Comparison of ENCODE assay signal across 26 mouse cellular contexts in the genomic region with DNA sequence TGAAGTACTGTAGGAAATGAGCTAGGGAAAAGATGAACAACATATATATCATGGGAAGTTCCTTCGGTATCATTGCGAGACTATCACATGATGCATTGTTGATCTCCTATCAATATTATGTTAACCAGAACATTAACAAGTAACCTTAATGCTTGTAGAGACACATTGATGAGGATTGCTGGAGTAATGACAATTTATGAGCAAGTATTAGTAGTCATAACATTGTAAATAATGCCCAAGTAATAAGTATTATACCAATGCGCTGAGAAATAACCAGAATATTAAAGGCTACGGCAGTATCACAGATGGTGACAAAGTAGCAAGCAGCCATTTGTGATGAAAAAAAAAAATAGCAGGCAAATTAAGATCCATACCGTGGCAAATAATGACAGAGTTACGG. TPM values are rescaled to one million over a fixed set of nuclear protein-coding genes. Genes with fewer than 3 reads are reported as not detected.
DNase-seq lines count a peak whose midpoint lies in the region; ATAC-seq and TF ChIP-seq lines count a peak whose summit lies in the region.
"Had no signal": no experiment of that assay in that cellular context is flagged by ENCODE, and none has a peak within 500 bp of the region (broad histone marks: within the 10 kb centered on the region; RNA-seq: fewer than 3 reads in every experiment).

No protein-coding gene starts in this region.

- no peak overlapping the region for H3K4me2 ChIP-seq in kidney, postnatal 0 days (ENCODE audit: low read length)
- no peak overlapping the region for H3K4me2 ChIP-seq in midbrain, embryonic 11.5 days
- no peak overlapping the region for H3K4me2 ChIP-seq in midbrain, embryonic 15.5 days
- H3K4me2 ChIP-seq in limb, embryonic 14.5 days (replicated peaks; ENCODE audit: low read depth, low read length, severe bottlenecking), result peak overlapping the region; percentile 73
- H3K4me2 ChIP-seq: kidney, embryonic 15.5 days; liver, embryonic 13.5 days; neural tube, embryonic 15.5 days had no signal

- no peak for TF ChIP-seq POLR2A in limb, embryonic 14.5 days (IDR thresholded peaks at IDR 0.05; ENCODE audit: borderline replicate concordance, extremely low read depth, insufficient read depth, insufficient read length)
- no peak for TF ChIP-seq POLR2A in cerebellum, adult 2 months (IDR thresholded peaks at IDR 0.05; ENCODE audit: borderline replicate concordance, insufficient read depth, low read length)

- H3K4me1 ChIP-seq in kidney, postnatal 0 days (replicated peaks; ENCODE audit: insufficient read depth, low read length), result 0 out of 2 replicates have a peak, but pooled peaks cover 4% of the 10 kb centered on the region
- H3K4me1 ChIP-seq in midbrain, embryonic 11.5 days (ENCODE audit: control insufficient read depth, insufficient read depth, low read length), result peaks cover 15% of the 10 kb centered on the region
- peaks cover 12% of the 10 kb centered on the region; the same call in 1 of the 2 replicates for H3K4me1 ChIP-seq in midbrain, embryonic 15.5 days
- H3K4me1 ChIP-seq in limb, embryonic 14.5 days (ENCODE audit: control insufficient read depth, insufficient read depth, low read length), result peaks cover 18% of the 10 kb centered on the region
- no peaks in the 10 kb centered on the region for H3K4me1 ChIP-seq in cerebellum, adult 2 months (ENCODE audit: control insufficient read depth, insufficient read depth, low read length)

- ATAC-seq in kidney, postnatal 0 days (replicated peaks; ENCODE audit: low FRiP score, low read depth), result no peak
- no peak for ATAC-seq in midbrain, embryonic 11.5 days (ENCODE audit: low FRiP score)
- no peak for ATAC-seq in midbrain, embryonic 15.5 days (replicated peaks)
- ATAC-seq in limb, embryonic 14.5 days (ENCODE audit: low FRiP score, low read depth), result no peak
- ATAC-seq: intestine, postnatal 0 days had no signal

- 26% methylated on average over 6 of the region's 6 CpGs for WGBS in kidney, postnatal 0 days
- WGBS in midbrain, embryonic 11.5 days, result 19% methylated on average over 6 of the region's 6 CpGs
- WGBS in midbrain, embryonic 15.5 days, result 21% methylated on average over 6 of the region's 6 CpGs
- 21% methylated on average over 6 of the region's 6 CpGs for WGBS in limb, embryonic 14.5 days
- WGBS in cerebellum, adult 2 months, result 24% methylated on average over 6 of the region's 6 CpGs

- H3K9ac ChIP-seq in kidney, postnatal 0 days (ENCODE audit: low read depth, low read length), result no peak overlapping the region
- no peak overlapping the region for H3K9ac ChIP-seq in midbrain, embryonic 11.5 days (ENCODE audit: low read length)
- H3K9ac ChIP-seq in midbrain, embryonic 15.5 days, result no peak overlapping the region
- H3K9ac ChIP-seq in limb, embryonic 14.5 days (ENCODE audit: low read depth, low read length, severe bottlenecking), result peak overlapping the region; percentile 92
- H3K9ac ChIP-seq: kidney, embryonic 15.5 days; liver, embryonic 13.5 days; neural tube, embryonic 15.5 days had no signal

- no peak overlapping the region for H3K27ac ChIP-seq in kidney, postnatal 0 days
- H3K27ac ChIP-seq in midbrain, embryonic 11.5 days (ENCODE audit: low read depth, low read length), result no peak overlapping the region
- H3K27ac ChIP-seq in midbrain, embryonic 15.5 days, result no peak overlapping the region
- H3K27ac ChIP-seq in limb, embryonic 14.5 days (replicated peaks; ENCODE audit: low read depth, low read length), result no peak overlapping the region
- no peak overlapping the region for H3K27ac ChIP-seq in cerebellum, adult 2 months (ENCODE audit: insufficient read depth, low read length)
- H3K27ac ChIP-seq: forebrain, embryonic 10.5 days; gastrocnemius, adult 2 months; hindbrain, embryonic 10.5 days; kidney, embryonic 15.5 days; liver, embryonic 13.5 days; macrophage; midbrain, embryonic 10.5 days; neural tube, embryonic 15.5 days had no signal

- H3K4me3 ChIP-seq in kidney, postnatal 0 days (replicated peaks; ENCODE audit: low read depth, low read length), result no peak overlapping the region
- no peak overlapping the region for H3K4me3 ChIP-seq in midbrain, embryonic 11.5 days (ENCODE audit: low read depth, low read length)
- no peak overlapping the region for H3K4me3 ChIP-seq in midbrain, embryonic 15.5 days
- peak overlapping the region; percentile 59 for H3K4me3 ChIP-seq in limb, embryonic 14.5 days (replicated peaks; ENCODE audit: low read length)
- H3K4me3 ChIP-seq in cerebellum, adult 2 months (replicated peaks; ENCODE audit: insufficient read depth, low read depth, low read length), result no peak overlapping the region
- H3K4me3 ChIP-seq: forebrain, embryonic 10.5 days; hindbrain, embryonic 10.5 days; kidney, embryonic 15.5 days; liver, embryonic 13.5 days; neural tube, embryonic 15.5 days had no signal

- TF ChIP-seq CTCF in kidney, postnatal 0 days (IDR thresholded peaks at IDR 0.05; ENCODE audit: low read depth), result no peak
- TF ChIP-seq CTCF in cerebellum, adult 2 months (IDR thresholded peaks at IDR 0.05; ENCODE audit: borderline replicate concordance, insufficient read depth, low read depth, low read length), result no peak

- no peaks in the 10 kb centered on the region for H3K36me3 ChIP-seq in kidney, postnatal 0 days (ENCODE audit: insufficient read depth, low read length)
- no peaks in the 10 kb centered on the region for H3K36me3 ChIP-seq in midbrain, embryonic 11.5 days (ENCODE audit: control insufficient read depth, insufficient read depth, low read length)
- H3K36me3 ChIP-seq in midbrain, embryonic 15.5 days (replicated peaks), result no peaks in the 10 kb centered on the region
- no peaks in the 10 kb centered on the region for H3K36me3 ChIP-seq in limb, embryonic 14.5 days (ENCODE audit: control insufficient read depth, insufficient read depth, low read length)
- H3K36me3 ChIP-seq: forebrain, embryonic 10.5 days; heart, embryonic 10.5 days; hindbrain, embryonic 10.5 days; kidney, embryonic 15.5 days; liver, embryonic 13.5 days; midbrain, embryonic 10.5 days; neural tube, embryonic 15.5 days had no signal

- peaks cover 68% of the 10 kb centered on the region for H3K27me3 ChIP-seq in kidney, postnatal 0 days (ENCODE audit: insufficient read depth, low read length)
- peaks cover 76% of the 10 kb centered on the region for H3K27me3 ChIP-seq in midbrain, embryonic 11.5 days (ENCODE audit: control insufficient read depth, insufficient read depth, low read length)
- H3K27me3 ChIP-seq in midbrain, embryonic 15.5 days (replicated peaks), result peaks cover 81% of the 10 kb centered on the region
- peaks cover 42% of the 10 kb centered on the region for H3K27me3 ChIP-seq in limb, embryonic 14.5 days (ENCODE audit: control insufficient read depth, insufficient read depth, low read length)
- peaks cover 18% of the 10 kb centered on the region; the same call in 1 of the 2 replicates for H3K27me3 ChIP-seq in cerebellum, adult 2 months (ENCODE audit: control insufficient read depth, insufficient read depth, low read length)

- peak; percentile 19 for DNase-seq in kidney, postnatal 0 days (ENCODE audit: low spot score)
- no peak for DNase-seq in kidney, adult 18-20 months
- DNase-seq in midbrain, embryonic 11.5 days (ENCODE audit: low spot score, missing footprints), result peak; percentile 94
- no peak for DNase-seq in limb, embryonic 14.5 days (ENCODE audit: low spot score)
- DNase-seq in left cerebral cortex, adult 11 months (ENCODE audit: low spot score), result no peak
- no peak for DNase-seq in cerebellum, adult 2 months
- DNase-seq: adrenal gland, adult 2 months; cerebellum, adult 11-12 months; gastrocnemius, adult 2 months; kidney, postnatal 4 days; liver, embryonic 13.5 days; thymus, adult 18-20 months; thymus, postnatal 4 days had no signal

- H3K9me3 ChIP-seq in kidney, postnatal 0 days (replicated peaks; ENCODE audit: low read length), result no peaks in the 10 kb centered on the region
- no peaks in the 10 kb centered on the region for H3K9me3 ChIP-seq in midbrain, embryonic 11.5 days (ENCODE audit: control insufficient read depth, low read length)
- H3K9me3 ChIP-seq in midbrain, embryonic 15.5 days, result no peaks in the 10 kb centered on the region
- no peaks in the 10 kb centered on the region for H3K9me3 ChIP-seq in limb, embryonic 14.5 days (ENCODE audit: control insufficient read depth, low read length)
- H3K9me3 ChIP-seq: forebrain, embryonic 10.5 days; heart, embryonic 10.5 days; hindbrain, embryonic 10.5 days; kidney, embryonic 15.5 days; liver, embryonic 13.5 days; midbrain, embryonic 10.5 days; neural tube, embryonic 15.5 days had no signal

RNA-seq across cellular contexts. Expression of a gene that starts 1.1 kb away (rescaled TPM):
- polyA plus RNA-seq in kidney, postnatal 0 days (2015; fragmentation: Nextera tagmentation; extraction: Ambion mirVana), result 0.07 and 0.09 TPM in 2 replicates
- 0.04 and 0.19 TPM in 2 replicates for polyA plus RNA-seq in midbrain, embryonic 11.5 days (2014; fragmentation: Nextera tagmentation; extraction: Ambion mirVana)
- polyA plus RNA-seq in midbrain, embryonic 15.5 days (2015; fragmentation: Nextera tagmentation; extraction: Ambion mirVana), result 0.34 and 0.46 TPM in 2 replicates
- polyA plus RNA-seq in limb, embryonic 14.5 days (2012; rRNA removed), result 37.5 and 52.7 TPM in 2 replicates
- 15.5 and 20.0 TPM in 2 replicates for polyA plus RNA-seq in limb, embryonic 14.5 days (2014; fragmentation: Nextera tagmentation; extraction: Ambion mirVana)
- polyA plus RNA-seq in cerebellum, adult 2 months (2012; rRNA removed), result 0.19 and 0.25 TPM in 2 replicates
- polyA plus RNA-seq: intestine, postnatal 0 days; macrophage had no signal

RNA-seq across cellular contexts. Expression of a gene that starts 37.1 kb away (rescaled TPM):
- not detected in 2 replicates for polyA plus RNA-seq in kidney, postnatal 0 days (2015; fragmentation: Nextera tagmentation; extraction: Ambion mirVana)
- polyA plus RNA-seq in midbrain, embryonic 11.5 days (2014; fragmentation: Nextera tagmentation; extraction: Ambion mirVana), result not detected in 2 replicates
- not detected in 2 replicates for polyA plus RNA-seq in midbrain, embryonic 15.5 days (2015; fragmentation: Nextera tagmentation; extraction: Ambion mirVana)
- not detected in 2 replicates for polyA plus RNA-seq in limb, embryonic 14.5 days (2012; rRNA removed)
- polyA plus RNA-seq in limb, embryonic 14.5 days (2014; fragmentation: Nextera tagmentation; extraction: Ambion mirVana), result not detected in 2 replicates
- not detected in 2 replicates for polyA plus RNA-seq in cerebellum, adult 2 months (2012; rRNA removed)
- polyA plus RNA-seq: adrenal gland, adult 2 months; C2C12; forebrain, embryonic 10.5 days; heart, embryonic 10.5 days; heart, embryonic 16.5 days; hindbrain, embryonic 10.5 days; intestine, postnatal 0 days; kidney, embryonic 15.5 days; liver, embryonic 13.5 days; macrophage; midbrain, embryonic 10.5 days; neural tube, embryonic 15.5 days; small intestine, adult 2 months; stomach, embryonic 16.5 days had no signal

RNA-seq across cellular contexts. Expression of a gene that starts 54.9 kb away (rescaled TPM):
- polyA plus RNA-seq in kidney, postnatal 0 days (2015; fragmentation: Nextera tagmentation; extraction: Ambion mirVana), result 15.6 and 22.5 TPM in 2 replicates
- polyA plus RNA-seq in midbrain, embryonic 11.5 days (2014; fragmentation: Nextera tagmentation; extraction: Ambion mirVana), result 0.32 and 0.79 TPM in 2 replicates
- polyA plus RNA-seq in midbrain, embryonic 15.5 days (2015; fragmentation: Nextera tagmentation; extraction: Ambion mirVana), result 1.0 TPM in 2 replicates
- polyA plus RNA-seq in limb, embryonic 14.5 days (2012; rRNA removed), result 31.7 and 39.1 TPM in 2 replicates
- polyA plus RNA-seq in limb, embryonic 14.5 days (2014; fragmentation: Nextera tagmentation; extraction: Ambion mirVana), result 6.5 and 9.3 TPM in 2 replicates
- polyA plus RNA-seq in cerebellum, adult 2 months (2012; rRNA removed), result 3.2 and 3.5 TPM in 2 replicates
- polyA plus RNA-seq: macrophage had no signal

Comparison
In these comparisons a context has a peak if more than half of its experiments do, and no peak if none do; other contexts are left out.
1. DNase-seq: peak in kidney, postnatal 0 days (single experiment) and midbrain, embryonic 11.5 days (single experiment); none in kidney, adult 18-20 months (single experiment), limb, embryonic 14.5 days (single experiment), left cerebral cortex, adult 11 months (single experiment) and cerebellum, adult 2 months (0 of 2).
2. RNA of a gene that starts 1.1 kb away (polyA plus RNA-seq): 15.5 to 52.7 TPM in limb, embryonic 14.5 days; 0.34 to 0.46 TPM in midbrain, embryonic 15.5 days, 0.19 to 0.25 TPM in cerebellum, adult 2 months, 0.07 to 0.09 TPM in kidney, postnatal 0 days and 0.04 to 0.19 TPM in midbrain, embryonic 11.5 days; every median in the first group is over 10 times any median in the second.